Mouse (Mus musculus) thymus, adult 2 months (tissue): ENCODE data around the gene Pias3. TPM values are rescaled to one million over a fixed set of nuclear protein-coding genes. Genes with fewer than 3 reads are reported as not detected.
A peak's percentile ranks its signal among the peaks of the same experiment; 100 is the strongest.
"Not testable (repeated sequence)": the region's sequence is repeated elsewhere in the genome, so short reads cannot be mapped to it uniquely, and the experiment has no call there.

Experiments used
- DNase-seq: peaks from one replicate; pipeline ENCODE4 v3.0.0; 2021
- H3K27ac ChIP-seq: fragments of 200-500 bp; 2 replicates; pipeline ENCODE4 v1.5.1; 2012; ENCODE audit warnings: low read length, control low read depth; ENCODE audit not compliant: control insufficient read depth, insufficient read depth
- H3K27me3 ChIP-seq: fragments of 200-500 bp; 2 replicates; pipeline ENCODE4 v1.6.1; 2012; ENCODE audit warnings: mild to moderate bottlenecking, low read length, moderate library complexity, mixed read lengths; ENCODE audit not compliant: control insufficient read depth, insufficient read depth
- H3K36me3 ChIP-seq: fragments of 200-500 bp; 2 replicates; pipeline ENCODE4 v1.6.1; 2012; ENCODE audit warnings: mild to moderate bottlenecking, low read length, moderate library complexity; ENCODE audit not compliant: control insufficient read depth, insufficient read depth
- H3K4me1 ChIP-seq: fragments of 200-500 bp; replicated peaks from 2 replicates; pipeline ENCODE4 v1.6.1; 2012; ENCODE audit warnings: low read length; ENCODE audit not compliant: control insufficient read depth, insufficient read depth
- H3K4me3 ChIP-seq: fragments of 200-500 bp; 2 replicates; pipeline ENCODE4 v1.5.1; 2012; ENCODE audit warnings: mild to moderate bottlenecking, low read length, control low read depth, moderate library complexity; ENCODE audit not compliant: control insufficient read depth, insufficient read depth
- CTCF ChIP-seq: fragments of 200-500 bp; IDR thresholded peaks from 2 replicates; pipeline ENCODE4 v1.5.1; 2012; ENCODE audit warnings: mild to moderate bottlenecking, control low read depth, low read length, moderate library complexity, borderline replicate concordance; ENCODE audit not compliant: control insufficient read depth, poor library complexity, insufficient read depth; ENCODE audit errors: extremely low read depth
- POLR2A ChIP-seq: fragments of 200-500 bp; IDR thresholded peaks from 2 replicates; pipeline ENCODE4 v1.6.1; 2012; ENCODE audit warnings: mild to moderate bottlenecking, low read length, control low read depth, moderate library complexity; ENCODE audit not compliant: control insufficient read depth, poor library complexity, insufficient read depth; ENCODE audit errors: extremely low read depth
- WGBS: fragments of 180-500 bp; shearing (Covaris S2); methylation state at CpG from one replicate; pipeline ENCODE4 v1.1.7; 2018; 5-methylcytosine and 5-hydroxymethylcytosine counted together
- polyA plus RNA-seq: library from polyadenylated mRNA; depleted of rRNA; stranded (reverse); fragments of >200 nt; gene quantifications from 2 replicates; pipeline ENCODE4 v1.2.3, GENCODE M21; 2012

The Pias3 gene
- polyA plus RNA-seq, 1 experiment: 32.7 TPM

- Histone ChIP-seq H3K4me1 (no peaks in the 10 kb centered on the region), H3K27ac (no peak overlapping the region), H3K4me3 (no peak overlapping the region), H3K27me3 (peaks cover 4% of the 10 kb centered on the region; the same call in 1 of the 2 replicates), H3K36me3 (no peaks in the 10 kb centered on the region)
- DNase-seq: no peak
- 72% methylated on average over 17 of the region's 17 CpGs for WGBS
- TF ChIP-seq CTCF (no peak), POLR2A (no peak)
These were observed 11.9 kb upstream of the Pias3 start for GRCm38 (mm10) chr3:96684151-96684821.

GRCm38 (mm10) chr3:96684822-96685156 is 11.4 kb upstream of the Pias3 start:
- H3K27me3 ChIP-seq: peaks cover 4% of the 10 kb centered on the region; the same call in 1 of the 2 replicates
- H3K27ac ChIP-seq: no peak overlapping the region
- DNase-seq: no peak
- H3K4me3 ChIP-seq: 0 out of 2 replicates have a peak overlapping the region, but pooled peaks have one; percentile 9
- H3K4me1 ChIP-seq: no peaks in the 10 kb centered on the region
- 30% methylated on average over 28 of the region's 28 CpGs for WGBS
- TF ChIP-seq CTCF (no peak), POLR2A (no peak)
- no peaks in the 10 kb centered on the region for H3K36me3 ChIP-seq

- not testable (repeated sequence) for H3K4me1 ChIP-seq
These were observed 10.1 kb upstream of the Pias3 start for GRCm38 (mm10) chr3:96686057-96686456.

GRCm38 (mm10) chr3:96688854-96689253 is 7.3 kb upstream of the Pias3 start:
- H3K27me3 ChIP-seq: peaks cover 4% of the 10 kb centered on the region; the same call in 1 of the 2 replicates
- no peak overlapping the region for H3K4me3 ChIP-seq
- 16% methylated on average over 11 of the region's 11 CpGs for WGBS
- H3K4me1 ChIP-seq: no peaks in the 10 kb centered on the region
- no peak overlapping the region for H3K27ac ChIP-seq
- no peaks in the 10 kb centered on the region for H3K36me3 ChIP-seq
- DNase-seq: no peak
- no peak for TF ChIP-seq POLR2A
- TF ChIP-seq CTCF: no peak

More at GRCm38 (mm10) chr3:96686057-96686456, 10.1 kb upstream of the Pias3 start:
- not testable (repeated sequence) for H3K27me3 ChIP-seq, DNase-seq, H3K4me3 ChIP-seq, H3K36me3 ChIP-seq, H3K27ac ChIP-seq
- WGBS: 97% methylated on average over 5 of the region's 5 CpGs

- no peaks in the 10 kb centered on the region for H3K36me3 ChIP-seq
- H3K27ac ChIP-seq: no peak overlapping the region
- DNase-seq: no peak
- 74% methylated on average over 3 of the region's 3 CpGs for WGBS
- TF ChIP-seq CTCF (no peak), POLR2A (no peak)
- H3K4me3 ChIP-seq: no peak overlapping the region
- H3K27me3 ChIP-seq: 0 out of 2 replicates have a peak, but pooled peaks cover 2% of the 10 kb centered on the region
- no peaks in the 10 kb centered on the region for H3K4me1 ChIP-seq
These were observed 5.9 kb upstream of the Pias3 start for GRCm38 (mm10) chr3:96690298-96690697.

- Histone ChIP-seq H3K36me3 (no peaks in the 10 kb centered on the region), H3K27me3 (no peaks in the 10 kb centered on the region), H3K4me3 (no peak overlapping the region), H3K4me1 (peaks cover 6% of the 10 kb centered on the region), H3K27ac (no peak overlapping the region)
- no peak for TF ChIP-seq POLR2A
- TF ChIP-seq CTCF: no peak
- DNase-seq: no peak
- WGBS: 42% methylated on average over 3 of the region's 3 CpGs
These were observed 3.7 kb upstream of the Pias3 start for GRCm38 (mm10) chr3:96692506-96692905.

- Histone ChIP-seq H3K4me3 (no peak overlapping the region), H3K4me1 (peaks cover 7% of the 10 kb centered on the region), H3K27ac (no peak overlapping the region), H3K36me3 (no peaks in the 10 kb centered on the region), H3K27me3 (no peaks in the 10 kb centered on the region)
- WGBS: 89% methylated on average over 1 of the region's 1 CpGs
- TF ChIP-seq POLR2A (no peak), CTCF (no peak)
- DNase-seq: no peak
These were observed 2.6 kb upstream of the Pias3 start for GRCm38 (mm10) chr3:96693579-96693978.
